Mouse (Mus musculus) heart, adult 2 months (tissue): ENCODE data around the gene Gm1043.

ENCODE experiments used
- CTCF ChIP-seq: fragments of 200-600 bp; IDR thresholded peaks from 2 replicates; pipeline ENCODE4 v1.8.1; 2022; ENCODE audit warnings: antibody characterized with exemption, mild to moderate bottlenecking, moderate library complexity
- POLR2A ChIP-seq: fragments of 200-500 bp; IDR thresholded peaks from 2 replicates; pipeline ENCODE4 v1.6.1; 2011; ENCODE audit warnings: mild to moderate bottlenecking, low read depth, low read length, control low read depth; ENCODE audit not compliant: insufficient read depth

GRCm38 (mm10) chr5:37244161-37244560 lies 159.0 kb downstream of the Gm1043 start:
- TF ChIP-seq CTCF, result no peak
- TF ChIP-seq POLR2A, result no peak
